Mouse (Mus musculus) liver, embryonic 15.5 days (tissue): Measurements from ENCODE around the gene Mpc1. TPM values are rescaled to one million over a fixed set of nuclear protein-coding genes. Genes with fewer than 3 reads are reported as not detected.
"Not testable (repeated sequence)": the region's sequence is repeated elsewhere in the genome, so short reads cannot be mapped to it uniquely, and the experiment has no call there.

Source experiments
- ATAC-seq: fragments of 200-750 bp; cut with Nextera tagmentation; 2 replicates; pipeline ENCODE4 v1.8.0; 2017; ENCODE audit warnings: moderate number of reproducible peaks, mild to moderate bottlenecking, moderate library complexity; ENCODE audit not compliant: insufficient read depth
- H3K27ac ChIP-seq: fragments of 300-500 bp; sonication (generic); replicated peaks from 2 replicates; pipeline ENCODE4 v1.5.1; 2015; ENCODE audit warnings: mild to moderate bottlenecking, inconsistent platforms
- H3K27me3 ChIP-seq: fragments of 300-500 bp; sonication (generic); 2 replicates; pipeline ENCODE4 v1.6.1; 2015; ENCODE audit warnings: mild to moderate bottlenecking, inconsistent platforms
- H3K36me3 ChIP-seq: fragments of 300-500 bp; sonication (generic); replicated peaks from 2 replicates; pipeline ENCODE4 v1.6.1; 2015; ENCODE audit warnings: moderate library complexity, mild to moderate bottlenecking, inconsistent platforms
- H3K4me1 ChIP-seq: fragments of 300-500 bp; sonication (generic); replicated peaks from 2 replicates; pipeline ENCODE4 v1.6.1; 2015; ENCODE audit warnings: inconsistent platforms
- H3K4me2 ChIP-seq: fragments of 300-500 bp; sonication (generic); 2 replicates; pipeline ENCODE4 v1.6.1; 2015; ENCODE audit warnings: moderate library complexity, mild to moderate bottlenecking, inconsistent platforms
- H3K4me3 ChIP-seq: fragments of 300-500 bp; sonication (generic); replicated peaks from 2 replicates; pipeline ENCODE4 v1.5.1; 2015; ENCODE audit warnings: mild to moderate bottlenecking, inconsistent platforms
- H3K9ac ChIP-seq: fragments of 300-500 bp; sonication (generic); 2 replicates; pipeline ENCODE4 v1.6.1; 2015; ENCODE audit warnings: moderate library complexity, mild to moderate bottlenecking, inconsistent platforms
- H3K9me3 ChIP-seq: fragments of 300-500 bp; sonication (generic); replicated peaks from 2 replicates; pipeline ENCODE4 v1.6.1; 2016; ENCODE audit warnings: inconsistent platforms
- WGBS: fragments of 180-500 bp; shearing (Covaris S2); methylation state at CpG from one replicate; pipeline ENCODE4 v1.1.7; 2015; ENCODE audit warnings: mixed read lengths; ENCODE audit not compliant: insufficient replicate concordance; 5-methylcytosine and 5-hydroxymethylcytosine counted together
- polyA plus RNA-seq: library from polyadenylated mRNA; unstranded; fragments of >200 nt; fragmentation: Nextera tagmentation; extraction: Ambion mirVana; gene quantifications from 2 replicates; pipeline ENCODE4 v1.2.1, GENCODE M21; 2015

Gene Mpc1
- polyA plus RNA-seq, 1 experiment from 2014 or later = 135 TPM

GRCm38 (mm10) chr17:8301515-8301914 lies 18.8 kb downstream of the Mpc1 start:
- Histone ChIP-seq H3K4me1 (no peaks in the 10 kb centered on the region), H3K4me3 (no peak overlapping the region), H3K27me3 (no peaks in the 10 kb centered on the region), H3K27ac (no peak overlapping the region), H3K9ac (no peak overlapping the region), H3K9me3 (no peaks in the 10 kb centered on the region), H3K4me2 (no peak overlapping the region), H3K36me3 (peaks cover 10% of the 10 kb centered on the region; the same call in 1 of the 2 replicates)
- ATAC-seq = no peak
- 64% methylated on average over 4 of the region's 4 CpGs for WGBS

DNA sequence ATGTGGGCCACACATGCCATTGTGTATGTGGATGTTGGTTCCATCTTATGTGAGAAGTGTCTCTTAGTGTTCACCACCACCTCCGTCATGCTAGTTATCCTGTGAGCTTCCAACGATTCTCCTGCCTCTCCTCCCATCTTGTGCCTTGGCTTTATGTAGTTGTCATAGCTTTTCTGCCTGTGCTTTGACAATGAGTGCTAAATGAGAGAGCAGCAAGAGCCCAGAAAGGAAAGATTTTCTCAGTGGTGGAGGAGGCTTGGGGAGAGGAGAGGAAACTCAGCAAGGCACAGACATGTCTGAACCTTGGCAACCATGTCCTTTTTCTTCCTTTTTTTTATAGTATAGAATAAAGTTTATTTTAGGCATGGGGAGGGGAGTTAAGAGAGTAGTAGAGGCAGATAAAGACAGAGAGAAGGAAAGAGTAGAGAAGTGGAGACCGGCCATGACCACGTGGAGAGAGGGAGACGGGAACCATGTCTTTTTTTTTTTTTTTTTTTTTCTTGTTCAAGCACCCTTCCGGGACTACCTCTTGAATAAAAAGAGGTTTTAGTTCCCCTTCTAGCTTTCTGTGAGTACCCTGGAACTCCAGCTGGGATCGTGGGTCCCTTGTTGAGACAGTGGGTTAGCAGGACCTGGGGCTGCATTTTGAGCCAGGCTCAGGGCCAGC lies 20.2 kb downstream of the Mpc1 start:
- H3K4me2 ChIP-seq = no peak overlapping the region
- ATAC-seq = no peak
- H3K9ac ChIP-seq = no peak overlapping the region
- 48% methylated on average over 7 of the region's 7 CpGs for WGBS
- no peak overlapping the region for H3K27ac ChIP-seq
- no peaks in the 10 kb centered on the region for H3K4me1 ChIP-seq
- peaks cover 6% of the 10 kb centered on the region; the same call in 1 of the 2 replicates for H3K36me3 ChIP-seq
- H3K27me3 ChIP-seq = no peaks in the 10 kb centered on the region
- H3K9me3 ChIP-seq = no peaks in the 10 kb centered on the region
- no peak overlapping the region for H3K4me3 ChIP-seq

GRCm38 (mm10) chr17:8303671-8304070 lies 21.0 kb downstream of the Mpc1 start:
- no peaks in the 10 kb centered on the region for H3K36me3 ChIP-seq
- H3K4me1 ChIP-seq = no peaks in the 10 kb centered on the region
- 59% methylated on average over 5 of the region's 5 CpGs for WGBS
- H3K27ac ChIP-seq = no peak overlapping the region
- ATAC-seq = no peak
- no peak overlapping the region for H3K4me2 ChIP-seq
- H3K9ac ChIP-seq = no peak overlapping the region
- no peaks in the 10 kb centered on the region for H3K9me3 ChIP-seq
- no peaks in the 10 kb centered on the region for H3K27me3 ChIP-seq
- H3K4me3 ChIP-seq = no peak overlapping the region

DNA sequence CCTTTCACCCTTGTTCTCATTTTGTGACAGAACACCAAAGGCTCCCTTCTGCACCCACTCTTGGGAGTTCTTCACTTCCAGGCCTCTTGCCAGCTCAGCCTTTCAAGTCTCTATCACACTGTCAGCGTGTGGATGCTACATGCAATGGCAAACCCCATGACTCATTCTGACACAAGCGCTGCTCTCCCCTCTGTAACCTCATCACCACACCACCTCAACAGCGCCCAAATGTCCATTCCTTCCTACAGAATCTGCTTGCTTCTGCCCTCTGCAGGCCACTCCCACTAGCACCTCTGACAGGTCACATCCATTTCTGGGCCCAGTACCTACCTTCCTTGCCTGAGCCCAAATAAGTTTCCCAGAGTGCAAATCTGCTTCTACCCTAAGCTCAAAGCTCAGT lies 23.1 kb downstream of the Mpc1 start:
- H3K9ac ChIP-seq = no peak overlapping the region
- H3K9me3 ChIP-seq = no peaks in the 10 kb centered on the region

DNA sequence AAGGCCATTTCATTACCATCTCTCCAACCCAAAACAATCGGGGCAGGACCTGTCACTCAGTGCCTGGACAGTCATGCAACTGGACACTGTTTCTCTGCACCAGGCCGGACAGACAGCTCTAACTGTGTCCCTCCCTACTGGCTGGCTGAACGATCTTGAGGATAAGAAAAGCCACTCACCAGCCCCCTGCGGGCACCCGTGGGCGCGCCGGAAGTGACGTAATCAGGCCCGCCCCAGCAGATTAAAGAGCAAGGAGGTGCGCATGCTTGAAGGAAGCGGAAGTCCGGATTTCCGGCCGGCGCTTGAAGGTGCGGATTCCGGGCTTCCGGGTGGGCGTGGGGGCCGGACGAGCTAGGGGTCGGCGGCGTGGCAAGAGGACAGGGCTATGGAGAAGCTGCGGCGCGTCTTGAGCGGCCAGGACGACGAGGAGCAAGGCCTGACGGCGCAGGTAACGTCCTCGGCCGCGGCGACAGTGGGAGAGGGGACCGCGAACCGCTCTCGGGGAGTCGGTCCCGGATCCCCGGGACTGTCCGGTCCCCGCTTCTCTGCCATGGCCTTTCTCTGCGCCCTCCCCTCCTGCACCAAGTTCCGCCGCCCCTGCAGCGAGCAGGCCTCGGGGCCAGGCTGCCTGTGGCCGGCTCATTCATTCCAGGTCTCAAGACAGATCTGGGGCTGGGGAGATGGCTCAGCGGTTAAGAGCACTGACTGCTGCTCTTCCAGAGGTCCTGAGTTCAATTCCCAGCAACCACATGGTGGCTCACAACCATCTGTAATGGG lies 28.3 kb downstream of the Mpc1 start, which contains the start of gene Sft2d1:
Gene Sft2d1 (plus strand): TSS at position 265 of the 777 bp plus-strand sequence.
- H3K4me3 ChIP-seq = peak within 1 kb of the TSS; percentile 90
- H3K4me2 ChIP-seq = peak within 1 kb of the TSS; percentile 74
- H3K4me1 ChIP-seq = peaks cover 25% of the 10 kb centered on the region
- ATAC-seq = peak; percentile 94
- H3K9me3 ChIP-seq = no peaks in the 10 kb centered on the region
- no peaks in the 10 kb centered on the region for H3K36me3 ChIP-seq
- WGBS = under 1% methylated on average over 54 of the region's 54 CpGs
- peak within 1 kb of the TSS; percentile 70 for H3K27ac ChIP-seq
- H3K27me3 ChIP-seq = no peaks in the 10 kb centered on the region
- peak within 1 kb of the TSS; percentile 78 for H3K9ac ChIP-seq

More for the DNA sequence above, 23.1 kb downstream of the Mpc1 start:
- no peak overlapping the region for H3K27ac ChIP-seq
- no peaks in the 10 kb centered on the region for H3K4me1 ChIP-seq
- no peak overlapping the region for H3K4me3 ChIP-seq
- no peaks in the 10 kb centered on the region for H3K36me3 ChIP-seq
- H3K4me2 ChIP-seq = no peak overlapping the region
- H3K27me3 ChIP-seq = no peaks in the 10 kb centered on the region
- 42% methylated on average over 3 of the region's 3 CpGs for WGBS
- no peak for ATAC-seq

DNA sequence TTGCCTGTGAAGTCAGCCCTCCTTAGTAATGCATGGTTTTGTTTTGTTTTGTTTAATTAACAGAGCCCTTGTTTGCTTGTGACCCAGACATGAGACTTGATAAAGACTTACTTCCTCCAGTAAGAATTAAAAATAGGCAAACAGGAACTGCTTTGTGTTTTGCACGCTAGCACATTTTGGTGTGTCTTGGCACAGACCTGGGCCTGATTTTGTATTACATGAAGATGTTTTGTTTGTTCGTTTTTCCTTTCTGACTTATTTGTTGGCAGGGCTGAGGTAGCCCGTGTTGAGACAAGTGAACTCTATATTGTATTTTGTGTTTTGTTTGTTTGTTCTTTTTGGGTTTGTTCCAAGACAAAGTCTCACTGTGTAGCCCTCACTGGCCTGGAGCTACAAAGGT lies 29.0 kb downstream of the Mpc1 start:
- 23% methylated on average over 3 of the region's 3 CpGs for WGBS
- H3K4me3 ChIP-seq = peak overlapping the region; percentile 90
- ATAC-seq = no peak
- H3K4me2 ChIP-seq = peak overlapping the region; percentile 74
- no peaks in the 10 kb centered on the region for H3K27me3 ChIP-seq
- H3K36me3 ChIP-seq = no peaks in the 10 kb centered on the region
- no peaks in the 10 kb centered on the region for H3K9me3 ChIP-seq
- H3K9ac ChIP-seq = peak overlapping the region; percentile 78
- no peak overlapping the region; the same call in 1 of the 2 replicates for H3K27ac ChIP-seq
- H3K4me1 ChIP-seq = peaks cover 25% of the 10 kb centered on the region

DNA sequence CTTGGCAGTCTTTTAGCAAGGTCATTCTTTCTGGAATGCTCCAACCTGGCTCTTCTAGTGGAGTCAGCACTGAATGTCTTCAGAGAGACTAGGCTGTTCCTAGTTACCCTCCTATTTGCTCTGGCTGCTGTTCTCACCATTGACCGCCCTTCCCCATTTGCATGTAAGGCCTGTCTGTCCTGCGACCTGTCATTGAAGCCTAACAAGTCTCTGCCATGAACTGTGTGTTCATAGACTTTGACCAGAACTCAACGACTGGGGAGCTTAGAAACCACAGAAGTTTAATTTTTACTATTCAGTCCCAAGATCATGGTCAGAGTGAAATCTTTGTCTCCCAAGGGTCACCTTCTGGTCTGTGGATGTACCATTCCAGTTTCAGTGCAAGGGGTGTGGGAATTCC lies 31.3 kb downstream of the Mpc1 start:
- Histone ChIP-seq H3K27me3 (no peaks in the 10 kb centered on the region), H3K4me2 (no peak overlapping the region), H3K4me3 (no peak overlapping the region), H3K27ac (no peak overlapping the region), H3K9me3 (no peaks in the 10 kb centered on the region), H3K9ac (no peak overlapping the region), H3K36me3 (no peaks in the 10 kb centered on the region), H3K4me1 (peaks cover 25% of the 10 kb centered on the region)
- 63% methylated on average over 3 of the region's 3 CpGs for WGBS
- no peak for ATAC-seq

GRCm38 (mm10) chr17:8316251-8316650 lies 33.5 kb downstream of the Mpc1 start:
- ATAC-seq = no peak
- 67% methylated on average over 1 of the region's 1 CpGs for WGBS
- Histone ChIP-seq H3K4me1 (peaks cover 25% of the 10 kb centered on the region), H3K9me3 (no peaks in the 10 kb centered on the region), H3K27ac (no peak overlapping the region), H3K27me3 (no peaks in the 10 kb centered on the region), H3K4me2 (no peak overlapping the region), H3K36me3 (peaks cover 1% of the 10 kb centered on the region; the same call in 1 of the 2 replicates), H3K4me3 (no peak overlapping the region), H3K9ac (no peak overlapping the region)

GRCm38 (mm10) chr17:8326877-8327276 lies 44.2 kb downstream of the Mpc1 start:
- not testable (repeated sequence) for H3K9me3 ChIP-seq, H3K27ac ChIP-seq, H3K27me3 ChIP-seq, H3K4me3 ChIP-seq, ATAC-seq, H3K9ac ChIP-seq, H3K4me2 ChIP-seq, H3K4me1 ChIP-seq
- 91% methylated on average over 10 of the region's 11 CpGs for WGBS
- peaks cover 21% of the 10 kb centered on the region for H3K36me3 ChIP-seq

DNA sequence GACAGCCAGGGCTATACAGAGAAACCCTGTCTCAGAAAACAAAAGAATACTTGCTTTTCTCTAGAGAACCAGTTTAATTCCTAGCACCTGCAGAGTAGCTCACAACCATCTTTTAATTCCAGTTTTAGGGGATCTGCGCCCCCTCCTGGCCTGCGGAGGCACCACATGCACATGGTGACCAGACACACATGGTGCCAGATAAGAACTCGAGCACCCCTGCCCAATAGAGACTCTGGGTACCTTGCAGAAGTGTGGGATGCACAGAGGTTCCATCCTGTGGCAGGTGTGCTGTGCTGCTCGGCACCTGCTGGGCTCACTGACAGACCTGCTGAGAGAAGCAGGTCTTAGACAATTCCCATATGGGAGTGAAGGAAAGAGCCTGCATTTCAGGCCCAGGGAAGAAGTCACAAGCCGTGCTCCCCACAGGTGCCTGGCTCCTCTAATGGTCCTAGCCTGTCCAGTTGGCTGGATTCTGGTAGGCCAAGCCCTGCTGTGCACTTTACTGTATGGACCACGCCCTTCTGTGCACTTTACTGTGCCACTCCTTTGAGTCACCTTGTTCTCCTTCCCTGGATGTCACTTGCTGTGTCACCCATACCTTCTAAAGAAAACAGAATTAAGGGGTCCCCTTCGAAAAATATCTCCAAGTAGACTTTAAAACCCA lies 45.9 kb downstream of the Mpc1 start:
- Histone ChIP-seq H3K27ac (no peak overlapping the region), H3K9ac (no peak overlapping the region), H3K27me3 (no peaks in the 10 kb centered on the region), H3K9me3 (no peaks in the 10 kb centered on the region), H3K4me2 (no peak overlapping the region), H3K4me3 (no peak overlapping the region), H3K36me3 (peaks cover 14% of the 10 kb centered on the region), H3K4me1 (no peaks in the 10 kb centered on the region)
- WGBS = 58% methylated on average over 7 of the region's 7 CpGs
- no peak for ATAC-seq

DNA sequence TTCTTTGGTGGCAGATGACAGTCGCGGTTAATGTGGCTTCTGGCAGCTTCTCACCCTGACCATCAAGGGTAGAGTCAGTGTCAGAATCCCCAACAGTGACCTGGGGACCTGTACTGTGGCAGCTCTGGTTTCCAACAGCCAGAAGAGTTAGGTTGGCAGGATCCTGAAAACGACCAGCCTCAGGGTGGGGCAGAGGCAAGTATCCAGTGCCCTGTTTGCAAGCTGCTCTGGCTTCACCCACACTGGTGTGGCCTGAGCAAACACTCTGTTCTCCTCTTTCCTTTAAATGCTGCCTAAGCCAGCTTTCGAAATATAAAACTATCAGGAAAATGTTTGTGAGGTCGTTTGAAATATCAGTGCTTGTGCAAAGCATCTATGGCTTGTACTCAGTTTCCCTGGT lies 47.9 kb downstream of the Mpc1 start:
- Histone ChIP-seq H3K27me3 (no peaks in the 10 kb centered on the region), H3K4me1 (no peaks in the 10 kb centered on the region), H3K4me3 (no peak overlapping the region), H3K27ac (no peak overlapping the region), H3K9me3 (no peaks in the 10 kb centered on the region), H3K36me3 (peaks cover 11% of the 10 kb centered on the region), H3K4me2 (no peak overlapping the region), H3K9ac (no peak overlapping the region)
- 63% methylated on average over 5 of the region's 5 CpGs for WGBS
- no peak for ATAC-seq
